Mouse (Mus musculus) G1E (cell line): ENCODE results near the gene Lexm.

Experiments used
- CTCF ChIP-seq: IDR thresholded peaks from 2 replicates; pipeline ENCODE4 v1.5.1; 2012; ENCODE audit warnings: low read depth, low read length, inconsistent platforms, mixed read lengths
- POLR2AphosphoS5 ChIP-seq: IDR thresholded peaks from 2 replicates; pipeline ENCODE4 v1.6.1; 2012; ENCODE audit warnings: low read depth, low read length, inconsistent platforms; ENCODE audit not compliant: insufficient replicate concordance
- TAL1 ChIP-seq: conservative IDR thresholded peaks from 2 replicates; pipeline ENCODE4 v1.6.1; 2012; ENCODE audit warnings: low read depth, low read length, inconsistent platforms, mixed read lengths

GRCm38 (mm10) chr4:106571081-106571724 lies 45.8 kb downstream of the Lexm start:
- TF ChIP-seq CTCF (no peak), TAL1 (no peak), POLR2AphosphoS5 (no peak)
